25 mouse cellular contexts compared by ENCODE assay signal in the genomic region with DNA sequence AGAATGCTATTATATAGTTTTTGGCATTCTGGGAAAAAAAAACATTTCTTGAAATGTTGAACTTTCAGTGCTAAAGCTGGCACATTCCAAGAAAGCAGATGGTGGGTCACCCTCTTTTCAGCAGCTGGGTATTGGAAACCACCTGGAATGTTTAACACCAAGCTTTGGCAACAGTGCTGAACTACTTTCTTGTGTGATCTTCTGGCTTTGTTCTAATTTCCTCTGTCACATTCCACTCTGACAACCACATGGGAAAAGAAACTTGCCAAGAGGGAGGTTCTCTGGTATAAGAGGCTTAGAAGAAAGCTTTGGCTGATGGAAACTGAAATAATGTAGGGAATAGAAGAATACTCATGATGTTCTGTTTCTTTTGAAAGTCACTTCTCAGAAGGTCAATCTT.
DNase-seq lines count a peak whose midpoint lies in the region; ATAC-seq and TF ChIP-seq lines count a peak whose summit lies in the region.
"Had no signal": no experiment of that assay in that cellular context is flagged by ENCODE, and none has a peak within 500 bp of the region (broad histone marks: within the 10 kb centered on the region; RNA-seq: fewer than 3 reads in every experiment).

No protein-coding gene starts in this region.

- no peak for ATAC-seq in midbrain, postnatal 0 days (ENCODE audit: low FRiP score)
- ATAC-seq in midbrain, embryonic 16.5 days, result no peak
- ATAC-seq in liver, embryonic 11.5 days (replicated peaks; ENCODE audit: low FRiP score), result no peak
- ATAC-seq: hindbrain, embryonic 16.5 days; intestine, embryonic 15.5 days had no signal

- H3K36me3 ChIP-seq in midbrain, postnatal 0 days (ENCODE audit: insufficient read depth, low read length), result no peaks in the 10 kb centered on the region
- H3K36me3 ChIP-seq in midbrain, embryonic 16.5 days (ENCODE audit: control insufficient read depth, insufficient read depth, low read length), result no peaks in the 10 kb centered on the region
- H3K36me3 ChIP-seq in liver, embryonic 11.5 days (ENCODE audit: control insufficient read depth, insufficient read depth, low read length), result no peaks in the 10 kb centered on the region
- H3K36me3 ChIP-seq: G1E; hindbrain, embryonic 10.5 days; intestine, embryonic 15.5 days; liver, embryonic 13.5 days; stomach, embryonic 15.5 days had no signal

- no peak overlapping the region for H3K9ac ChIP-seq in midbrain, postnatal 0 days (replicated peaks; ENCODE audit: low read length, poor library complexity, severe bottlenecking)
- H3K9ac ChIP-seq in midbrain, embryonic 16.5 days (ENCODE audit: low read depth, low read length), result no peak overlapping the region
- no peak overlapping the region for H3K9ac ChIP-seq in liver, embryonic 11.5 days (ENCODE audit: low read depth, low read length)
- H3K9ac ChIP-seq: intestine, embryonic 15.5 days; liver, embryonic 13.5 days; stomach, embryonic 15.5 days had no signal

- H3K9me3 ChIP-seq in midbrain, postnatal 0 days (ENCODE audit: low read length), result no peaks in the 10 kb centered on the region
- no peaks in the 10 kb centered on the region for H3K9me3 ChIP-seq in midbrain, embryonic 16.5 days (replicated peaks; ENCODE audit: control insufficient read depth, low read length, poor library complexity, severe bottlenecking)
- H3K9me3 ChIP-seq in liver, embryonic 11.5 days (ENCODE audit: control insufficient read depth, low read length), result no peaks in the 10 kb centered on the region
- H3K9me3 ChIP-seq: G1E; hindbrain, embryonic 10.5 days; intestine, embryonic 15.5 days; liver, embryonic 13.5 days; stomach, embryonic 15.5 days had no signal

- H3K27ac ChIP-seq in midbrain, postnatal 0 days (ENCODE audit: low read depth, low read length), result no peak overlapping the region
- H3K27ac ChIP-seq in midbrain, embryonic 16.5 days (ENCODE audit: low read length), result no peak overlapping the region
- no peak overlapping the region for H3K27ac ChIP-seq in liver, embryonic 11.5 days (ENCODE audit: low read depth, low read length)
- H3K27ac ChIP-seq: gastrocnemius, adult 2 months; hindbrain, embryonic 10.5 days; intestine, embryonic 15.5 days; liver, embryonic 13.5 days; stomach, embryonic 15.5 days had no signal

- no peak overlapping the region for H3K4me2 ChIP-seq in midbrain, postnatal 0 days (ENCODE audit: low read depth, low read length, poor library complexity, severe bottlenecking)
- no peak overlapping the region for H3K4me2 ChIP-seq in midbrain, embryonic 16.5 days (ENCODE audit: low read length)
- no peak overlapping the region for H3K4me2 ChIP-seq in liver, embryonic 11.5 days
- H3K4me2 ChIP-seq: heart, embryonic 11.5 days; intestine, embryonic 15.5 days; liver, embryonic 13.5 days; midbrain, embryonic 11.5 days; stomach, embryonic 15.5 days had no signal

- intact Hi-C loops in heart, postnatal 10 days (cut with DNase I), result no loop called here
- intact Hi-C loops in heart, postnatal 25 days (cut with DNase I), result no loop called here

- no peak overlapping the region for H3K4me3 ChIP-seq in midbrain, postnatal 0 days (ENCODE audit: low read depth, low read length)
- H3K4me3 ChIP-seq in midbrain, embryonic 16.5 days (ENCODE audit: low read depth, low read length), result no peak overlapping the region
- no peak overlapping the region for H3K4me3 ChIP-seq in liver, embryonic 11.5 days (ENCODE audit: low read depth, low read length)
- H3K4me3 ChIP-seq: gastrocnemius, adult 2 months; hindbrain, embryonic 10.5 days; intestine, embryonic 15.5 days; liver, embryonic 13.5 days; stomach, embryonic 15.5 days had no signal

- peak; percentile 3 to 7 for DNase-seq in heart, postnatal 10 days
- no peak for DNase-seq in heart, postnatal 25 days (ENCODE audit: low spot score)
- peak; percentile 32 for DNase-seq in midbrain, postnatal 0 days (ENCODE audit: low spot score)
- DNase-seq in brain, adult 2 months (ENCODE audit: low read depth, low spot score), result peak; percentile 6
- DNase-seq in spleen, adult 18-20 months, result no peak
- DNase-seq in liver, embryonic 11.5 days (ENCODE audit: low spot score), result no peak
- DNase-seq: adrenal gland, postnatal 14 days; cerebellum, adult 18-20 months; gastrocnemius, adult 2 months; gastrocnemius, postnatal 36 days; heart, adult 18-20 months; kidney, adult 2 months; layer of hippocampus, postnatal 36 days; left cerebral cortex, postnatal 4 days; liver, embryonic 13.5 days; lung, adult 18-20 months; lung, postnatal 36 days had no signal

- no peaks in the 10 kb centered on the region for H3K4me1 ChIP-seq in midbrain, postnatal 0 days (ENCODE audit: insufficient read depth, low read length)
- no peaks in the 10 kb centered on the region for H3K4me1 ChIP-seq in midbrain, embryonic 16.5 days (ENCODE audit: control insufficient read depth, insufficient read depth, low read length)
- H3K4me1 ChIP-seq in liver, embryonic 11.5 days (replicated peaks; ENCODE audit: control insufficient read depth, insufficient read depth, low read length), result no peaks in the 10 kb centered on the region
- H3K4me1 ChIP-seq: hindbrain, embryonic 10.5 days; intestine, embryonic 15.5 days; liver, embryonic 13.5 days; stomach, embryonic 15.5 days had no signal

- no peaks in the 10 kb centered on the region for H3K27me3 ChIP-seq in midbrain, postnatal 0 days (ENCODE audit: insufficient read depth, low read length)
- H3K27me3 ChIP-seq in midbrain, embryonic 16.5 days (ENCODE audit: control insufficient read depth, insufficient read depth, low read depth, low read length), result no peaks in the 10 kb centered on the region
- no peaks in the 10 kb centered on the region for H3K27me3 ChIP-seq in liver, embryonic 11.5 days (replicated peaks; ENCODE audit: control insufficient read depth, insufficient read depth, low read length)
- H3K27me3 ChIP-seq: intestine, embryonic 15.5 days; liver, embryonic 13.5 days; stomach, embryonic 15.5 days had no signal

- no peak for TF ChIP-seq CTCF in midbrain, postnatal 0 days (IDR thresholded peaks at IDR 0.05)

Comparison
In these comparisons a context has a peak if more than half of its experiments do, and no peak if none do; other contexts are left out.
1. DNase-seq: peak in heart, postnatal 10 days (2 of 2), midbrain, postnatal 0 days (single experiment) and brain, adult 2 months (single experiment); none in heart, postnatal 25 days (single experiment), spleen, adult 18-20 months (0 of 2) and liver, embryonic 11.5 days (single experiment).